Mouse (Mus musculus) kidney, embryonic 14.5 days (tissue): Measurements from ENCODE around the gene Gemin5. TPM values are rescaled to one million over a fixed set of nuclear protein-coding genes. Genes with fewer than 3 reads are reported as not detected.
"Not testable (repeated sequence)": the region's sequence is repeated elsewhere in the genome, so short reads cannot be mapped to it uniquely, and the experiment has no call there.

Experiments
- ATAC-seq: fragments of 200-750 bp; cut with Nextera tagmentation; 2 replicates; pipeline ENCODE4 v1.8.0; 2017; ENCODE audit warnings: moderate number of reproducible peaks, mild to moderate bottlenecking, moderate TSS enrichment, moderate library complexity; ENCODE audit not compliant: low FRiP score, low TSS enrichment
- H3K27ac ChIP-seq: fragments of 300-500 bp; sonication (generic); 2 replicates; pipeline ENCODE4 v1.5.1; 2014; ENCODE audit warnings: low read depth, mild to moderate bottlenecking, low read length, moderate library complexity, mixed read lengths
- H3K27me3 ChIP-seq: fragments of 300-500 bp; sonication (generic); 2 replicates; pipeline ENCODE4 v1.6.1; 2014; ENCODE audit warnings: mild to moderate bottlenecking, low read length; ENCODE audit not compliant: control insufficient read depth, insufficient read depth
- H3K36me3 ChIP-seq: fragments of 300-500 bp; sonication (generic); 2 replicates; pipeline ENCODE4 v1.6.1; 2014; ENCODE audit warnings: low read length, mixed read lengths; ENCODE audit not compliant: control insufficient read depth, insufficient read depth
- H3K4me1 ChIP-seq: fragments of 300-500 bp; sonication (generic); 2 replicates; pipeline ENCODE4 v1.6.1; 2014; ENCODE audit warnings: low read length, mixed read lengths; ENCODE audit not compliant: control insufficient read depth, insufficient read depth
- H3K4me2 ChIP-seq: fragments of 300-500 bp; sonication (generic); replicated peaks from 2 replicates; pipeline ENCODE4 v1.6.1; 2014; ENCODE audit warnings: low read depth, mild to moderate bottlenecking, low read length
- H3K4me3 ChIP-seq: fragments of 300-500 bp; sonication (generic); 2 replicates; pipeline ENCODE4 v1.5.1; 2014; ENCODE audit warnings: mild to moderate bottlenecking, low read length
- H3K9ac ChIP-seq: fragments of 300-500 bp; sonication (generic); 2 replicates; pipeline ENCODE4 v1.6.1; 2014; ENCODE audit warnings: low read depth, mild to moderate bottlenecking, low read length, moderate library complexity
- H3K9me3 ChIP-seq: fragments of 300-500 bp; sonication (generic); 2 replicates; pipeline ENCODE4 v1.6.1; 2016; ENCODE audit warnings: low read length; ENCODE audit not compliant: control insufficient read depth
- WGBS: fragments of 180-500 bp; shearing (Covaris S2); extraction: QIAGEN DNeasy Blood & Tissue Kit; methylation state at CpG from one replicate; pipeline ENCODE4 v1.1.7; 2014; 5-methylcytosine and 5-hydroxymethylcytosine counted together
- polyA plus RNA-seq: library from polyadenylated mRNA; unstranded; fragments of >200 nt; fragmentation: Nextera tagmentation; extraction: Ambion mirVana; gene quantifications from 2 replicates; pipeline ENCODE4 v1.2.1, GENCODE M21; 2014

The Gemin5 gene
- polyA plus RNA-seq, 1 experiment from 2014 or later, result 35.7 TPM

DNA sequence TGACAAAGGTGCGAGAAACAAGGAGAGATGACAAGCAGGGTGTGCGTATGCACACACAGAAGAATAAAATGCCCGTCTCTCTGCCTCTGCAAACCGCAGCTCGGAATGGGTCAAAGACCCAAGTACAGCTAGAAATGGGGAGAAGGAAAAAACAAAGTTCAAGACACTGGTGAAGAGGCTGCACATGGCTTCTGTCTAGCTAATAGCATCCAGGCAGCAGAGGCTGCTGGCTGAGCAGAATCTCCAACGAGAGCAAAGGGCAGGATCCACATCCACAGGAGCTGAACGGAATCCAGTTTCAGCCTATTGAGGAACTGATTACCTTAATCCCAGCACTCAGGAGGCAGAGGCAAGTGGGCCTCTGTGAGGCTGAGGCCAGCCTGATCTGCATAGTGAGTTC lies 12.4 kb upstream of the Gemin5 start:
- H3K27ac ChIP-seq, result no peak overlapping the region
- no peak overlapping the region for H3K9ac ChIP-seq
- ATAC-seq, result no peak
- H3K4me3 ChIP-seq, result no peak overlapping the region
- H3K9me3 ChIP-seq, result no peaks in the 10 kb centered on the region
- no peak overlapping the region for H3K4me2 ChIP-seq
- WGBS, result 88% methylated on average over 7 of the region's 7 CpGs
- H3K36me3 ChIP-seq, result peaks cover 33% of the 10 kb centered on the region
- no peaks in the 10 kb centered on the region for H3K4me1 ChIP-seq
- H3K27me3 ChIP-seq, result no peaks in the 10 kb centered on the region

DNA sequence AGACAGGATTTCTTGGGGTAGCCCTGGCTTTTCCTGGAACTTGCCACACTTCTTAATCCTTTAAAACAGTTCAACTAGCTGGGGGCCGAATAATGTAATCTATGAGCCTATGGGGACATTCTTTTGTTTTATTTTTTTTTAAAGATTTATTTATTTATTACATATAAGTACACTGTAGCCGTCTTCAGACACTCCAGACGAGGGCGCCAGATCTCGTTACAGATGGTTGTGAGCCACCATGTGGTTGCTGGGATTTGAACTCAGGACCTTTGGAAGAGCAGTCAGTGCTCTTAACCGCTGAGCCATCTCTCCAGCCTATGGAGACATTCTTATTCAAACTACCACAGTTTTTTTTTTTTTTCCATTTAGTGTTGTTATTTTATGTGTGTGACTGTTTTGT lies 11.6 kb upstream of the Gemin5 start:
- 91% methylated on average over 6 of the region's 6 CpGs for WGBS
- not testable (repeated sequence) for H3K9me3 ChIP-seq, H3K4me1 ChIP-seq, H3K27ac ChIP-seq, H3K27me3 ChIP-seq, H3K9ac ChIP-seq, H3K4me3 ChIP-seq, H3K4me2 ChIP-seq, ATAC-seq
- peaks cover 40% of the 10 kb centered on the region for H3K36me3 ChIP-seq

DNA sequence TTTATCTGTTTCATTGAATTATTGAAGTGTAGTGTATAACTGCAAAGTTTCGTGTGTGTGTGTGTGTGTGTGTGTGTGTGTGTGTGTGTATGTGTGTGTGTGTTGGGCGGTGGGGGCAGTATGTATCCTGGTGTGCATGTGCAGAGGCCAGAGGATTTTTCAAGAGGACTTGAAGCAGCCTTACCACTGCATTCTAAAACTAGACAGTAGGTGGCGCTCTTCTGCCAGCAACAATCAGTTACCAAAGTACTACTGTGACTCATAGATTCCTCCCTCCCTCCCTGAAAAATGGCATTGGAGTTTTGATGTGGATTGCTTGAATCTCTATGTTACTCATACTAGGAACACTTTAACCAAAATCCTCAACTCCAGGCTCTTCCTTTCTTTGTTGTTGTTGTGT lies 11.2 kb upstream of the Gemin5 start:
- H3K36me3 ChIP-seq, result peaks cover 44% of the 10 kb centered on the region
- peak; percentile 48; the same call in 1 of the 2 replicates for ATAC-seq
- H3K9me3 ChIP-seq, result no peaks in the 10 kb centered on the region
- no peak overlapping the region for H3K9ac ChIP-seq
- no peak overlapping the region for H3K4me3 ChIP-seq
- no peaks in the 10 kb centered on the region for H3K27me3 ChIP-seq
- no peak overlapping the region for H3K4me2 ChIP-seq
- H3K4me1 ChIP-seq, result no peaks in the 10 kb centered on the region
- H3K27ac ChIP-seq, result no peak overlapping the region
- 19% methylated on average over 3 of the region's 3 CpGs for WGBS

DNA sequence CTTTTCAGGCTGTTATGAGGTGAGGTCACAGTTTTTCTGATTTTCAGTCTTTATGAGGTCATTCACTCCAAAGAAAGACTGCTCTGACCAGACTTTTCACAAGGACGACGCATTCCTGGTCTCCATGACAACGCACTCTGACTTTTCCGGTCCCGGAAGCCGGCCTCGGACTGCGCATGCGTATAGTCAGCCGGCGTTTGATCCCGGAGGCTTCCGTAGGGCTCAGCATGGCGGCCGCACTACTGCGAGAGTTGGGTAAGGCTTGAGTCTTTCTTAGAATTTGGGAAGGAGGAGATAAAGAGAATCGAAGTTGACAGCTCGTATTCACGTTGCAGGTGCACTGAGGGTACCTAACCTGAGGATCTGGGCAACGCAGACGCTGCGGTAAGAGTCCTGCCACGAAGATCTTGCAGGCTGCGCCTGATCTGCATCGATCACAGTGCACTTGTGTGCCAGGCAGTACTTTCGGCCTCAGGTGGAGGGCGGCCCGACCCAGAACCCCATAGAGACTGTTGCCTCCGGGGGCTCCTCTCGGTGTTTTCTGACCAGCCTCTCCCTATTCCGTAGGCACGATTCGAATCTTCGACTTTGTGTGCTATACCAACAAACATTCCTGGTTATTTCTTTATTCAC lies 3.2 kb upstream of the Gemin5 start, which contains the start of gene Mrpl22:
TSS of gene Mrpl22 (plus strand) at position 203 of the 633 bp plus-strand sequence.
- ATAC-seq, result peak; percentile 83
- WGBS, result under 1% methylated on average over 34 of the region's 34 CpGs
- H3K27ac ChIP-seq, result peak within 1 kb of the TSS; percentile 55; the same call in 1 of the 2 replicates
- peak within 1 kb of the TSS; percentile 84 for H3K4me3 ChIP-seq
- peak within 1 kb of the TSS; percentile 85 for H3K9ac ChIP-seq
- H3K36me3 ChIP-seq, result peaks cover 30% of the 10 kb centered on the region
- H3K4me1 ChIP-seq, result peaks cover 11% of the 10 kb centered on the region
- no peaks in the 10 kb centered on the region for H3K9me3 ChIP-seq
- H3K4me2 ChIP-seq, result peak within 1 kb of the TSS; percentile 77
- H3K27me3 ChIP-seq, result no peaks in the 10 kb centered on the region

DNA sequence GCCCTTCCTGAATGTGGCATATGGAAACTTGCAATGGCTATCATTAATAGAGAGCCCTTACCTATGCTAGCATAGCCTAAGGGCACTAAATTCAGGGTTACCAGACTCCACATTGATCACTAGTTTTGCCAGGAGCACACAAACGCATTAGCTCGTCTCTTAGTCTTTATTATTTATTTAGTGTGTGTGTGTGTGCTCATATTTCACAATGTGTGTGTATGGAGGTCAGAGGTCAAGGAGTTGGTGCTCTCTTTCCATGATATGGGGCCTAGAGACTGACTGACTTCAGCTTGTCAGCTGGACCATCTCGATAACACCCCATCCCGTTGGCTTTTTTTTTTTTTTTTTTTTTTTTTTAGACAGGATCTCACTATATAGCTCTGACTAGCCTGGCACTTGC lies 1.3 kb upstream of the Gemin5 start:
- Histone ChIP-seq H3K4me2 (no peak overlapping the region), H3K27ac (no peak overlapping the region), H3K27me3 (no peaks in the 10 kb centered on the region), H3K9me3 (no peaks in the 10 kb centered on the region; the same call in 1 of the 2 replicates), H3K4me3 (no peak overlapping the region), H3K36me3 (peaks cover 26% of the 10 kb centered on the region), H3K9ac (no peak overlapping the region), H3K4me1 (peaks cover 11% of the 10 kb centered on the region)
- ATAC-seq, result no peak
- 83% methylated on average over 4 of the region's 4 CpGs for WGBS

DNA sequence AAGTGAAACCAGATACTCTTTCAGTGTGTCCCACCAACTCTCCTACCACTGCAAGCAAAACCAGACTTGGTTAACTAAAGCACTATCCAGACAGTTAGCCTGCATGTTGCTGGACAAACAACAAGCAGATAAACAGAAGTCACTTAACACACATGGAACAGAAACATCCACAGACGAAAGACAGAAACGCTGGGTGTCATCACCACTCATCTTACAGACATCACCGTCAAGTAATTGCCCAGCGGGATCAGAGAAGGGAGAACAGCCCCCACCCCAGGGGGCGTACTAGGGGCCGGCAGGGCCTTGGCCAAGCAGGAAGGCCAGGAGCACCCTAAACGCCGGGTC lies 545 bp downstream of the Gemin5 start:
- ATAC-seq, result no peak
- peak overlapping the region; percentile 65; the same call in 1 of the 2 replicates for H3K27ac ChIP-seq
- H3K4me3 ChIP-seq, result peak overlapping the region; percentile 88

DNA sequence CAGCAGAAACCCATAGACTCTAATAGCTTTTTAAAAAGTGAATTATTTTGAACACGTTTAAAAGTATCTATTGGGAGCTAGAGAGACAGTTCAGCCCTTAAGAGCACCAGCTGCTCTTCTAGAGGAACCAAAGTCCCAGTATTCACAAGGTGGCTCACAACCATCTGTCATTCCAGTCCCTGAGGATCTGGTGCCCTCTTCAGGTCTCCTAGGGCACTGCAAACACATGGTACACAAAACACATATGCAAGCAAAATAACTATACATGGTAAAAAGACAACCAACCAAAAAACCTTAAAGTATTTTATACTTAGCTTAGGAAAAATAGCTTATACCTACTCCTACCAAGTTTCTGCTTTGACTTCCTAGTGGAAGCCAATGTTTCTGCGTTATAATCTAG lies 3.3 kb downstream of the Gemin5 start:
- no peak for ATAC-seq
- WGBS, result 90% methylated on average over 2 of the region's 2 CpGs

More for the DNA sequence above, 545 bp downstream of the Gemin5 start:
- WGBS, result under 1% methylated on average over 8 of the region's 8 CpGs
- H3K27me3 ChIP-seq, result no peaks in the 10 kb centered on the region
- H3K9ac ChIP-seq, result peak overlapping the region; percentile 88
- peaks cover 32% of the 10 kb centered on the region for H3K36me3 ChIP-seq
- H3K4me2 ChIP-seq, result peak overlapping the region; percentile 71
- H3K9me3 ChIP-seq, result no peaks in the 10 kb centered on the region; the same call in 1 of the 2 replicates
- H3K4me1 ChIP-seq, result peaks cover 11% of the 10 kb centered on the region

DNA sequence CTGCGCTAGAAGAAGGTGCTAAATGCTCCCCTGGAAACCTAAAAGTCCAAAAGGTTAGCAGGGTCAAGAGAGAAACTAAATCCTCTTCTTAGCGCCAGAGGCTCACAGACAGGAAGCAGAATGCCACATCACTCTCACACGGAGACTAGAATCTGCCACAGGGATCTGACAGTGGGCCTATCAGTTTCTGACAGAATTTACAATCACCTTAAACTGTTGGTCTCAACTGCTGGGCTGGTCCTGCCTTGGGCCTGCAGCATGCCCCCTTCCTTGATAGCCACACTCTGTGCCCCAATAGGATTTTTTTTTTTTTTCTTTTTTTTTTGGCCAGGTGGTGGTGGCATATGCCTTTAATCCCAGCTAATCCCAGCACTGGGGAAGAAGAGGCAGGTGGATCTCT lies 11.5 kb downstream of the Gemin5 start:
- Histone ChIP-seq H3K4me3 (no peak overlapping the region), H3K9me3 (no peaks in the 10 kb centered on the region), H3K4me2 (no peak overlapping the region), H3K9ac (no peak overlapping the region), H3K4me1 (no peaks in the 10 kb centered on the region), H3K36me3 (peaks cover 80% of the 10 kb centered on the region), H3K27ac (no peak overlapping the region), H3K27me3 (no peaks in the 10 kb centered on the region)
- ATAC-seq, result no peak
- 53% methylated on average over 3 of the region's 3 CpGs for WGBS

More for the DNA sequence above, 3.3 kb downstream of the Gemin5 start:
- Histone ChIP-seq H3K9ac (no peak overlapping the region), H3K27me3 (no peaks in the 10 kb centered on the region), H3K36me3 (peaks cover 58% of the 10 kb centered on the region), H3K4me3 (no peak overlapping the region), H3K27ac (no peak overlapping the region), H3K9me3 (no peaks in the 10 kb centered on the region; the same call in 1 of the 2 replicates), H3K4me2 (no peak overlapping the region), H3K4me1 (peaks cover 5% of the 10 kb centered on the region)

DNA sequence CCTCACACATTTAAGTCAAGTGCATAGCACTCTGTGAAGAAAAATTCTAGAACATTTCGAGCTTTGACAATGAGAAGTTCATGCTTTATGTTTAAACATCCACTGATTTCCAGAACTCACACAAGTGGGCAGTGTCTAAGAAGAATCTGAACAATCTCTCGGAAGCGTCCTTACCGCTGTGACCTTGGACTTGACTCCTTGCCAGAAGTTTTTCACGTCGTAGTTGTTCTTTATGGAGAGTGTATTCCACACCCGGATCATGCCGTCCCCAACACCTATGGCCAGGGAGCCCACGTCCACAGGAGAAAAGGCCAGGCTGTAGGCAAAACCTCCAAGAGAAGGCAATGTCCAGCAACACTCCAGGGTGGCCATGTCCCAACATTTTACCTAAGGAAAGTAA lies 12.9 kb downstream of the Gemin5 start:
- 92% methylated on average over 9 of the region's 9 CpGs for WGBS
- Histone ChIP-seq H3K36me3 (peaks cover 77% of the 10 kb centered on the region), H3K9me3 (no peaks in the 10 kb centered on the region), H3K27me3 (no peaks in the 10 kb centered on the region), H3K27ac (no peak overlapping the region), H3K9ac (no peak overlapping the region), H3K4me2 (no peak overlapping the region), H3K4me3 (no peak overlapping the region), H3K4me1 (no peaks in the 10 kb centered on the region)
- ATAC-seq, result no peak
